Mouse (Mus musculus) Patski (cell line): Measurements from ENCODE around the gene Wwp2. TPM values are rescaled to one million over a fixed set of nuclear protein-coding genes. Genes with fewer than 3 reads are reported as not detected.

Source experiments
- ATAC-seq: fragments of 100-300 bp; one replicate; pipeline ENCODE4 v1.8.0; 2021
- CTCF ChIA-PET: fragments of 350-600 bp; sonication (Branson Sonifier 250); formaldehyde crosslinking; loops from one replicate; lab custom pipeline; 2022; ENCODE audit warnings: inconsistent platforms; lab: Charles Lee
- POLR2A ChIA-PET: fragments of 350-600 bp; sonication (Branson Sonifier 250); formaldehyde crosslinking; loops from one replicate; lab custom pipeline; 2022; ENCODE audit warnings: antibody characterized with exemption, inconsistent platforms; lab: Charles Lee
- DNase-seq: peaks from one replicate; pipeline ENCODE4 v3.0.0-alpha.2; 2011; ENCODE audit warnings: low read depth, low spot score
- H3K27me3 ChIP-seq: fragments of 371-371 bp; one replicate; pipeline ENCODE4 v1.5.1; 2021
- CTCF ChIP-seq: fragments of 100-300 bp; IDR thresholded peaks from one replicate; pipeline ENCODE4 v1.5.1; 2021
- in situ Hi-C: fragments of 300-500 bp; cut with MboI; formaldehyde crosslinking; loops from 3 replicates; pipeline ENCODE4 v1.11.1; 2018; ENCODE audit warnings: low pct_unique_long_range_greater_than_20kb, mixed read lengths
- polyA plus RNA-seq: library from polyadenylated mRNA; unstranded; gene quantifications from one replicate; pipeline ENCODE4 v1.2.3, GENCODE M21; 2021

Gene Wwp2
- polyA plus RNA-seq, result 26.9 TPM

DNA sequence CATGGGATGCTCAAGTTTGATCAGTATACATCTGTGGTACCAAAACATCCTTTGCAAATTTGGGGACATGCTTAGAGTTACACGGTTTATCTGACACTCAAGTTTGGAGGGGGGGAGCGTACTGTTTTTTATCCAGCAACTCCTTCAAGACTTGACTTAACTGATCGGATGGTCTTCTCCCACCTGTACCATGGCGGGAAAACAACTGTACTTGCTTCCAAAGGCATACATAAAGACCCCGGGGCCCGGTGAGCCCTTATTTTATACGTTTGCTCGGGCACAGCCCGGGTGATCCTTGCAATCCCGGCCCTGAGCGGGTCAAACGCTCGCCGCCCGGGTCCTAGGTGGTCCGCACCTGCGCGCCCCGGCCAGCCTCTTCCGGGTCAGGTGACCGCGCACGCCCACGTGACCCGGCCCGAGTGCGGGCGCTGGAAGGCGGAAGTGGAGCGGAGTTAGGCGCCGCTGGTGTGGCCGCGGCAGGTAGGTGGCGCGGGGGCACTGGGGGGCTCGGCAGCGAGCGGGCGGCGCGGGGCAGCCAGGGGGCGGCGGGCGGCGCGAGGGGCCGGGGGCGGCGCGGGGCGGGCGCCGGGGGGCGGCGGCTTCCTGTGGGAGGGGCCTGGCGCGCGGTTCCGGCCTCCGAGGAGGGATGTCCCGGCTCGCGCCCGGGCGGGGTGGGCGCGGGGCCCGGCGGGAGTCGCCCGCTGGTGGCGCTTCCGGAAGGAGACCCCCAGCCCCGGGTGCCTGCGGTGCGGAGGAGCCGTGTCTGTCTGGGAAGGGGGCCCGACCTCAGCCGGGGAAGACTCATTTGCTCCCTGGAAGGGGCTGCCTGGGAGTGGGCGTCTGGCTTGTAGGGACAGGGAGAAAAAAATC lies at the start of gene Wwp2:
TSS of gene Wwp2 (plus strand) at position 404 of the 870 bp plus-strand sequence.
- in situ Hi-C loops, result no loop called here
- POLR2A ChIA-PET, result interaction anchor here (0.6 kb wide), 1 partner anchor 108 kb away, joined by 3 read pairs; no protein-coding TSS in a partner anchor
- CTCF ChIA-PET, result no interaction called here
- TF ChIP-seq CTCF, result no peak
- ATAC-seq (peak; percentile 67), DNase-seq (no peak)
- no peaks in the 10 kb centered on the region for H3K27me3 ChIP-seq

DNA sequence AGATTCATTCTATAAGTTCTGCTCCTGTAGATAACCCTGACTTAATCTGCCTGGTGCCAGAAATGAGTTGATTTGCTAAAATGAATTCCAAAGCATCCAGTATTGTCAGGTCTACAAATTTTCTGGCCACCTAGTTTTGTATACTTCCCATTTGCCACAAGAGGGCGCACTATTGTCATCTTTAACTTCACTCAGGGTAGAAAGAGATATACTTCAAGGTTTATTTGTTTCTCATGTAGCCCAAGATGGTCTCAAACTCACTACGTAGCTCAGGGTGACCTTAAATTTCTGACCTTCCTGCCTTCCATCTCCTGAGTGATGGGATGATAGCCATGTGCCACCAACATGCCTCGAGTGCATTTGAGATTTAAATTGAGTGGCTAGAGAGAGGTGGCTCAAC lies 49.5 kb upstream of the Wwp2 start:
- H3K27me3 ChIP-seq, result no peaks in the 10 kb centered on the region
- in situ Hi-C loops, result loop anchor here (5.0 kb wide), 2 partner anchors 36 to 191 kb away; no protein-coding TSS in a partner anchor
- DNase-seq (no peak), ATAC-seq (no peak)
- peak; percentile 71 for TF ChIP-seq CTCF
- ChIA-PET CTCF (interaction anchor here (0.9 to 4.0 kb wide), 5 partner anchors 9 to 38 kb away, joined by 3 to 19 read pairs (median 6); partner anchors contain the start of gene Nob1), POLR2A (no interaction called here)

DNA sequence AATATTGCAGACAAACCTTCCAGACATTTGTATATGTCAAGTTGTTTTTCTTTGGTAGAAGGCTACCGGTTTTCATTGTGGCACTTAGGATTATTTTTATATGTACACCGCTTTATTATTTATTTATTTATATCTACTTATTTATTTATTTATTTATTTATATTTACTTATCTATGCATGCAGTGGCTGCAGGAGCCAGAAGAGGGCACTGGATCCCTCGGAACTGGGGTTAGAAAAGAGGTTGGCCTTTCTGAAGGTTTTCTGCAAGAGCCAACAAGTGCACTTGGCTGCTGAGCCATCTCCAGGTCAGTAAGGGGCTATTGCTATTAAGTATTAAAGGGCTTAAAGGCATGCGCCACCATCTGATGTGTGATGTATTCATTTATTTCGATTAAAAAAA lies 48.3 kb upstream of the Wwp2 start:
- no peak for DNase-seq
- H3K27me3 ChIP-seq, result no peaks in the 10 kb centered on the region
- CTCF ChIA-PET, result interaction anchor here (0.7 to 4.0 kb wide), 6 partner anchors 9 to 198 kb away, joined by 3 to 19 read pairs (median 8); partner anchors contain the start of gene Nob1
- in situ Hi-C loops, result loop anchor here (5.0 kb wide), 2 partner anchors 34 to 189 kb away; no protein-coding TSS in a partner anchor
- no peak for ATAC-seq
- POLR2A ChIA-PET, result no interaction called here
- peak; percentile 63 for TF ChIP-seq CTCF

DNA sequence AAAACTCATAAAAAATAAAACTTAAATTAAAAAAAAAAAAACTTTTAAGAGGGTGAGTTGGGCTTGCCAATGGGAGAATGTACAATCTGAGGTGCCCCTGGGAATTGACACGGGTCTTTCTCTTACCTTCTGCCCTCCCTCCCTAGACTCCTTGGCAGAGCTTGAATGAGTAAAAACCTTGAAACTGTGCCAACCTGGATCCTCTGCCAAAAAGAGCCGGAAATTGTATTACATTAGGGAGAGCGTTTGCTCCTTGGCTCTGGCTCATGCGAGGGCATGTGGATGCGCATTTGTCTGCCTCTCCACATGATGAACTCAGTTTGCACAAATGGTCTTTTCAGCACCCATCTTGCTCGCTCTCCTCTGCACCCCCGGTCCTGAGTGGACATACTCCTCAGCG lies 46.6 kb upstream of the Wwp2 start:
- CTCF ChIA-PET, result interaction anchor here (0.8 to 4.0 kb wide), 6 partner anchors 11 to 183 kb away, joined by 3 to 19 read pairs (median 5); partner anchors contain the start of genes Nob1 and Nqo1
- ATAC-seq (peak; percentile 48), DNase-seq (peak; percentile 73)
- in situ Hi-C loops, result loop anchor here (5.0 kb wide), 2 partner anchors 33 to 188 kb away; no protein-coding TSS in a partner anchor
- POLR2A ChIA-PET, result interaction anchor here (0.7 kb wide), 1 partner anchor 113 kb away, joined by 3 read pairs; no protein-coding TSS in a partner anchor
- no peaks in the 10 kb centered on the region for H3K27me3 ChIP-seq
- TF ChIP-seq CTCF, result no peak

DNA sequence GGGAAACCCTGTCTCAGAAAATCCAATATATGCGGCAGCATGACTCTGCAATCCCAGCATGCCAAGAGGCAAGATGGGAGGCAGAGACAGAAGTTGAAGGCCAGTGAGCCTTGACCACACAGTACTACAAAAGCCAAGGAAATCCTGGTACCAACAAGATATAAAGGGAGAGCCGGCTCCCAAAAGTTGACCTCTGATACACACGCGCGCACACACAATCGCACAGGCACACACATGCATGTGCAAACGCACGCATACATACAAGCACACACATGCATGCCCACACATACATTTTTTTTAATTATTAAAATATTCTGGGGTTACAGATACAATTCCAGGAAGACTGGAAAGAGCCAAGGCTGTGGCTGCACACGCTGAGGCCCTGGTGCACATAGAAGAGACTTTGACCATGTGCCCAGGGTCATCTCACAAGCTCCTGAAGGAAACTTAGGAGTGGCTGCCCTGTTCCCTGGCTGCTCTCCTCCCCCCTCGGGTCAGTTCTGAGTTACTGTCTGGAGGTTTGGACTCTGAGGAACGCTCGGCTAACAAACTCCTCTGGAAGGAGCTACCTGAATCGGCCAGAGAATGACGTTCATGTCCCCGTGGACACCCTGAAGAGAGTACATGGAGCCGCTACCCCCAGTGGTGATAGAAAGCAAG lies 45.6 kb upstream of the Wwp2 start:
- ChIA-PET POLR2A (no interaction called here), CTCF (interaction anchor here (0.8 to 1.2 kb wide), 2 partner anchors 12 to 17 kb away, joined by 3 to 4 read pairs; partner anchors contain the start of gene Nqo1)
- DNase-seq (no peak), ATAC-seq (no peak)
- H3K27me3 ChIP-seq, result no peaks in the 10 kb centered on the region
- in situ Hi-C loops, result no loop called here
- TF ChIP-seq CTCF, result no peak

- in situ Hi-C loops, result no loop called here
- no peak for ATAC-seq
These were observed 45.0 kb upstream of the Wwp2 start for GRCm38 (mm10) chr8:107391136-107391516.

GRCm38 (mm10) chr8:107395397-107395796 lies 40.8 kb upstream of the Wwp2 start:
- in situ Hi-C loops, result no loop called here
- DNase-seq (no peak), ATAC-seq (no peak)
- ChIA-PET POLR2A (no interaction called here), CTCF (interaction anchor here (0.9 to 2.2 kb wide), 2 partner anchors 9 to 26 kb away, joined by 3 to 6 read pairs; no protein-coding TSS in a partner anchor)
- no peaks in the 10 kb centered on the region for H3K27me3 ChIP-seq
- TF ChIP-seq CTCF, result no peak

More at GRCm38 (mm10) chr8:107391136-107391516, 45.0 kb upstream of the Wwp2 start:
- H3K27me3 ChIP-seq, result no peaks in the 10 kb centered on the region
- ChIA-PET CTCF (no interaction called here), POLR2A (no interaction called here)
- TF ChIP-seq CTCF, result no peak
- DNase-seq, result no peak

- POLR2A ChIA-PET, result no interaction called here
- in situ Hi-C loops, result no loop called here
- CTCF ChIA-PET, result no interaction called here
- no peak for DNase-seq
- no peak for ATAC-seq
- no peaks in the 10 kb centered on the region for H3K27me3 ChIP-seq
- TF ChIP-seq CTCF, result no peak
These were observed 40.0 kb upstream of the Wwp2 start for GRCm38 (mm10) chr8:107396106-107396670.

- POLR2A ChIA-PET, result no interaction called here
- CTCF ChIA-PET, result no interaction called here
- TF ChIP-seq CTCF, result no peak
- in situ Hi-C loops, result no loop called here
- ATAC-seq, result no peak
- H3K27me3 ChIP-seq, result no peaks in the 10 kb centered on the region
- no peak for DNase-seq
These were observed 38.5 kb upstream of the Wwp2 start for GRCm38 (mm10) chr8:107397665-107398064.

GRCm38 (mm10) chr8:107399495-107399894 lies 36.7 kb upstream of the Wwp2 start:
- ChIA-PET CTCF (interaction anchor here (2.7 kb wide), 1 partner anchor 13 kb away, joined by 6 read pairs; no protein-coding TSS in a partner anchor), POLR2A (no interaction called here)
- no peak for TF ChIP-seq CTCF
- H3K27me3 ChIP-seq, result no peaks in the 10 kb centered on the region
- DNase-seq (no peak), ATAC-seq (no peak)
- in situ Hi-C loops, result no loop called here
